Mouse (Mus musculus) cerebellum, postnatal 10 days (tissue): ENCODE data around the gene St6gal2.

Experiments used
- DNase-seq, 2 experiments: peaks; one replicate each; pipeline ENCODE4 v3.0.0; 2021; ENCODE audit warnings: mixed read lengths in 2 of 2

St6gal2 gene

GRCm38 (mm10) chr17:55445250-55446184, at the start of gene St6gal2:
Gene St6gal2 (plus strand): TSS chr17:55445382.
- peak; percentile 73 to 75 for DNase-seq

GRCm38 (mm10) chr17:55406043-55406442, 39.1 kb upstream of the St6gal2 start:
- no peak for DNase-seq

GRCm38 (mm10) chr17:55416519-55416918, 28.7 kb upstream of the St6gal2 start:
- DNase-seq, result no peak

- DNase-seq, result peak in 1 of 2 experiments; percentile 50
These were observed 974 bp downstream of the St6gal2 start for GRCm38 (mm10) chr17:55446185-55446527.

- DNase-seq, result peak in 1 of 2 experiments; percentile 3
These were observed 1.5 kb downstream of the St6gal2 start for GRCm38 (mm10) chr17:55446698-55447097.

GRCm38 (mm10) chr17:55450943-55451342, 5.8 kb downstream of the St6gal2 start:
- DNase-seq, result no peak

- no peak for DNase-seq
These were observed 9.3 kb downstream of the St6gal2 start for GRCm38 (mm10) chr17:55454487-55454886.

- DNase-seq, result no peak
These were observed 15.0 kb downstream of the St6gal2 start for GRCm38 (mm10) chr17:55460187-55460586.

- no peak for DNase-seq
These were observed 22.4 kb downstream of the St6gal2 start for GRCm38 (mm10) chr17:55467579-55467978.

GRCm38 (mm10) chr17:55468963-55469362, 23.8 kb downstream of the St6gal2 start:
- no peak for DNase-seq

GRCm38 (mm10) chr17:55475974-55476373, 30.8 kb downstream of the St6gal2 start:
- no peak for DNase-seq

GRCm38 (mm10) chr17:55477361-55477760, 32.2 kb downstream of the St6gal2 start:
- peak; percentile 6 to 15 for DNase-seq

- no peak for DNase-seq
These were observed 34.2 kb downstream of the St6gal2 start for GRCm38 (mm10) chr17:55479367-55479766.

GRCm38 (mm10) chr17:55484108-55484870, 39.1 kb downstream of the St6gal2 start:
- no peak for DNase-seq

- peak; percentile 49 to 54 for DNase-seq
These were observed 86.7 kb downstream of the St6gal2 start for GRCm38 (mm10) chr17:55531872-55532271.

GRCm38 (mm10) chr17:55548476-55548875, 103.3 kb downstream of the St6gal2 start:
- no peak for DNase-seq

GRCm38 (mm10) chr17:55561774-55562173, 116.6 kb downstream of the St6gal2 start:
- no peak for DNase-seq
